Mouse (Mus musculus) adrenal gland, postnatal 10 days (tissue): ENCODE data around the gene Clpb. TPM values are rescaled to one million over a fixed set of nuclear protein-coding genes. Genes with fewer than 3 reads are reported as not detected.

ENCODE experiments used
- DNase-seq: peaks from one replicate; pipeline ENCODE4 v3.0.0; 2021; ENCODE audit warnings: mixed read lengths
- total RNA-seq, 2 experiments: library from RNA; stranded (reverse); gene quantifications; 2 replicates each; pipeline ENCODE4 v1.2.3; 2021

Clpb gene
- total RNA-seq, 2 experiments from 2014 or later = 80.4 to 85.2 TPM

DNA sequence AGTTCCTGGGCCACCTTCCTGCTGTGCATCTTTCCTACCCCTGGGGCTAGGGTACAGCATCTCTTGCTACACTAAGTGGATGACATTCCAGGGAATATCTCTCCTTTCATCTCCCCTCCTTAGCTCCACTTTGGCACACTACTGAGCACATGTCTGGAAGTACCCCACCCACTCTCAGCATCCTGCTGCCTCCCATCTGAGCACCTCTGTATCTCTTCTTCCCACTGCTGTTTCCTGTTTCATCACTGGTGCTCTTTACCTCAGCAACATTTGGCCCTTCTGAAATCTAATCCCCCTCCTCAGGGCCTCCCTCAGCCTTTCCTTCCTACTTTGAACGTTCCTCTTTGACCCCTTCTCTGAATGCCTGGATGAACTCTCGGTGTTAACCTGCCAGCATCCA is 63.5 kb downstream of the Clpb start:
- no peak for DNase-seq

DNA sequence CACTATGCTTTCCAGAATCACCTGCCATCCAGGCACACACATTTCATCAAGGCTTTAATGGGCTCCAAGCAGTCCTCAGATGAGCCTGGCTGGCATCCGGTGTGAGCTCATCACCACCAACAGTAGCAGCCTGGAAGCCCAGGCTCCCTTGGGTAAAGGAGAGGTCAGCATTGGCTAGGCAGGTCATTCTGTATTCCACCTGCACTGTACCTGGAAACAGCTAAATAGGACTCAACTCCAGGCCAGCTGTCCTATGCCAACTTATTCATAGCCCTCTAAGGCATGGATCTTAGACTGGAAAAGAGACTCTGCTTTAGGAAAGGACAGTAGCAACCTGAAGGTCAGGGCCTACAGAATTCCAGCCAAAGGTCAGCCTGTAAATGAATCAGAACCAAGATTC is 68.7 kb downstream of the Clpb start:
- peak; percentile 22 for DNase-seq

DNA sequence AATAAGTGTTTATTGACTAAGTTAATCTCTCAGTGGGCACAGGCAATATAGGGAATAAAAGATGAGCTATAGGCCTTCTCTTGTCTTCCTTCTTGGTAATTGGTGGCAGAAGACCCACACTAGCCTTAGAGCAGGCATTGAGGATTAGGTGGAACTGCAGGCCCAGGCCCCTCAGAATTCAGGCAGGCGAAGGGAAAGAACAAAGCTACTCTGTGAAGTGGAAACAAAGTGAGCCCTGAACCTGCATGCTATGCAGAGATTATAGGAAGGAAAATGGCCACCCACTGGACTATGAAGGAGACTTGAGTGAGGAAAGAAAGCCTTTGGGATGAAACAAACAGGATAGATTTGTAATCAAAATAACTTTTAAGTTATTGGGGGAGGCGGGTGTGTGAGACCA is 69.6 kb downstream of the Clpb start:
- no peak for DNase-seq

DNA sequence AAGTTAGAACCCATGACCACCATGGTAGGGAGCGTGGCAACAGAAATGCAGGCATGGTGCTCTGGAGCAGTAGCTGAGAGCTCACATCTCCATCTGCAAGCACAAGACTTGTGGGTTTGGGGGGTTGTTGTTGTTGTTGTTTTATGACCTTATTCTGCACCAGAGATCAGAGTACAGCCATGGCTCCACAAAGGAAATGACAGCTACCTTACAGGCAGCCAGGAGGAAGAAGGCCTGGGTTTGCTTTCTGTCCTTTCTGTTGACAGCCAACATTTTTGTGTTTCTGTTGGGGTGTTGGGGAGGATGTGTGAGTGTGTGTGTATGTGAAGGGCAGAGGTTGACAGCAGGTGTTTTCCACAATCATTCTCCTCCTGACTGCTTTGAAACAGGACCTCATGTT is 71.9 kb downstream of the Clpb start:
- DNase-seq = no peak

DNA sequence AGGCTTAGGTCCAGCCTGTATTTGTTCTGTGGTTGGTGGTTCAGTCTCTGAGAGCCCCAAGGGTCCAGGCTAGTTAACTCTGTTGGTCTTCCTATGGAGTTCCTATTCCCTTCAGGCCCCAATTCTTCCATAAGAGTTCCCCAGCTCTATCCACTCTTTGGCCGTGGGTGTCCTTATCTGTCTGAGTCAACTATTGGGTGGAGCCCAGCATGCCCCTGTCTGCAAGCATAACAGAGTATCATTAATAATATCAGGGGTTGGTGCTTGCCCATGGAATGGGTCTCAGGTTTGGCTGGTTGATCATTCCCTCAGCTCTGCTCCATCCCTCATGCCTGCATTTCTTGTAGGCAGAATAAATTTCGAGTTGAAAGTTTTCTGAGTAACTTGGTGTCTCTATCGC is 74.3 kb downstream of the Clpb start:
- DNase-seq = no peak

DNA sequence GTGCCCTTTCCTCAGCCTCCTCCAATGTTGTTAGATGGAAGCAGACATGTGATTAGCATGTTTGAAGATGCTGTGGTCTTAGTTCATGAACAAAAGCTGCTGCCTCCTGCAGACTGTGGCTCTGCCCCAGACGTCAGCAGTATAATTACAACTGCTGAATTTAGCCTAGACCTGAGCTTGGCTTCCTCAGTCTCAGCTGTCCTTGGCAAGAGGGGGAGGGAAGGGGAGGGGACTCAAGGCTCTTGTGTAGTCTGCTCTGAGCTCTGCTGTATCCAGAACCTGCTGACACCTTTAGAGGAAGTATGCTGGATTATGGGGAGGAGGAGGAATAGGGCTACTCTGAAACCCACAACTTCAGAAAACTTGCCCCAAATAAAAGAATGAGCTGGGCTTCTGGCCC is 76.2 kb downstream of the Clpb start:
- DNase-seq = peak; percentile 64

DNA sequence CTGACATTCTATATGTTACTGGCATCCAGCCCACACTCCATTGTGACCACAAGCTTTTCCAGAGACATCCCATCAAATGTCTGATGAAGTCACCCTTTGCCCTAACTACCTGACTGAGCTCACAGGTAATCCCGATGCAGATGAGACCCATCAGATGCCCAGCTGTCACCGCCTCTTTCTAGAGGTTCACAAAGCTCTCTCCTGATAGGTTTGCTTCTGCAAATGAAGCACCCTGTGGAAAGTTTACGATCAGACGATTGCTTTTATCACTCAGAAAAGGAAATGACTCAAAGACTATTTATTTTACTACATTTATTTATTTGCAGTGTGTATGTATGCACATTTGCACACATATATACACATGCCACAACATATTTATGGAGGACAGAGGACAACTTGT is 80.1 kb downstream of the Clpb start:
- DNase-seq = no peak

DNA sequence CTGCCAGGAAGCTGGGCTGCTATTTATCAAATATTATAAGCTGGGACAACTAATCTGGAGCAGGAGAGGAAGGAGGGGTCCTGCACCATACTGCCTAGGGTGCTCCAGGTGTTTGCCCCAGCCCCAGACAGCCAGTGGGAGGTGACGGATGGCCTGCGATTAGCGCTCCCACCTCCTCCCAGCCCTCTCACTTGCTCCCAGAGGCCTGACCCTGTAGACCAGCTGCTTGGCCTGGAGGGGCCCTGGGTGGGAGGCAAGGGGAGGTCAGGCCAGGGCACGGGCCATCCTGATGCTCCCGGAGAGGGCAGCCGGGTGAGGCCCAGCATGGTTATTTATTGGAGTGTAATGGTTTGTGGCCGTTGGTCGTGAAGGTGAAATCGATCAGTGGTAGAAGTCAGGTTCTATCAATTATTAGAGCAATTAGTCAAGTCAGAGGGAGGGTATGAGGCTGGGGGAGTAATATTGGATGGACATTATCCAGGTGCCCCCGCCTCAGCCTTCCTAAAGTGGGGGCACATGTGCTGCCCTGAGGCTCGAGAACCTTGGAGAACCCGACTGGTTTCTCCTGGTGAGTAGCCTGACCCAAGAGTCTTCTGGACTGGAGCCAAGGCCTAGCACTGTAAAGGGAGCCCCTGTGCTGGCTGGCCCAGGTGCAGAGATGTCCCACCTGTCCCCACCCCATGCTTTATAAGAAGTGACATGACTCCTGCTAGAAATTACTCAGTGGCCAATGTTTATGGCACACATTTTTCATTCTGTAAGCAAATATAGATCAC is 83.3 kb downstream of the Clpb start:
- no peak for DNase-seq

DNA sequence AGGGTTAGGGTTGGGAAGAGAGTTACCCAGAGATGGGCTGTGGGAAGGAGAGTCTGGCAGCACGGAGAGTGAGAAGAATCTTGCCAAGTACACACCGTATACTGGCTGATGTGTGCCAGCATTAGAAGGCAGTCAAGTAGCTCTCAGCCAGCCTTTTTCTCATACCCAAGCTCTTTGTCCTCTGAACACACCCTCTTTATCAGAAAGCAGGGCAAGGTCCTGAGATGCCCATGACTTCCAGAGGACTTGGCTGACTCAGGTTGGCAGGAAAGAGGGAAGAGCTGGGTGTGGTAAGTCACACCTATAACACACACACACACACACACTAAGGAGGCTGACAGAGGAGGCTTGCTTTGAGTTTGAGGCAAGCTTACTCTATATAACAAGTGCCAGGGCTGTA is 86.8 kb downstream of the Clpb start:
- no peak for DNase-seq

DNA sequence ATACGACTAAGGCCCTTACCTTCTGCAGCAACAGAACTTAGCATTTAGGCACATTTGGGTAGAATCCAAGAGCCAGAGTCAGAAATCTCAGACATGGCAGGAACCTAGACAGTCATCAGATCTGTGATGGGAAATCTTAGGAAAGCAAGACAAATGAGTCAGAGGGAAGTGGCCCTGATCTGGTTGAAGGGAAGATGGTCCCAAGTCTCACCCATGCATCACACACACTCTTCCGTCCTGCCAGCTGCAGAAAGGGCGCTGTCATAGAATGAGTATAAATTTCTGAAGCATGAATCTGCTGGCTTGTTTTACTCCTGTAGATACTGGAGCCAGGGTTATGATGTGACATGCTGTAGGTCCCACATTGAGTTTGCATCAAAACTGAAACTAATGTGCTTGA is 88.9 kb downstream of the Clpb start:
- DNase-seq = no peak

DNA sequence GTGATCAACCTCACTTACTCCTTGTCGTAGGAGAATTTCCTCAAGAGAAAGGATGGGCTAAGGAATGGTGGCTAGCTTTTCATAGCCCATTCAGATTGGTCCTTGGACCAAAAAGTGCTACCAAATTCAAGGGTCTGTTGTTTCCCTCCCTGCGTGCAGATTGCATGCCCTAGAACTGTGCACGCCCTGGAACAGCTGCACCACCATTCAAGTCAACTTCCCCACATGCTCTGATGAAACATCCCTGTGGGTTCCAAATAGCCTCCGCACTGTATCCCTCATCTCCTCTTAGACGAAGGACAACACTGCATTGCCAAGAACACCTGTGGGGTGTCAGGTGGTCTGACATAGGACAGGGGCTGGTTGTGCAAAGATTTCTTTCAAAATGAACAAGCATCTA is 90.1 kb downstream of the Clpb start:
- no peak for DNase-seq

DNA sequence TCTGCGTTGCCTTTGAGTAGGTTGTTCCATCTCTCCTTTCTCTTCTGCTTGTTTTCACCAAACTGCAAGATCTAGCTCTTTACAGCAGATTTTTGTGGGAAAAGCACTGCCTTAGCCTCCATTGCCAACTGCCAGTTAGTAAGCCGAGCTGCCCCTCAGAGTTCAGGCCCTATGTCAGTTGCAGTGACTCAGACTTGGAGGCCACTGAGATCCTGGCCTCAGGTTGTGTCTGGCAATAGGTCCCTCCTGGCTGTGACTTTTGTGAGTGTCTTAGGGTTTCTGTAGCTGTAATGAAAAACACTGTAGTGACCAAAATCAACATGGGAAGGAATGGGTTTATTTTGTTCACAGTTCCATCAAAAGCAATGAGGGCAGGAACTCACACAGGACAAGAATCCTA is 91.0 kb downstream of the Clpb start:
- no peak for DNase-seq

DNA sequence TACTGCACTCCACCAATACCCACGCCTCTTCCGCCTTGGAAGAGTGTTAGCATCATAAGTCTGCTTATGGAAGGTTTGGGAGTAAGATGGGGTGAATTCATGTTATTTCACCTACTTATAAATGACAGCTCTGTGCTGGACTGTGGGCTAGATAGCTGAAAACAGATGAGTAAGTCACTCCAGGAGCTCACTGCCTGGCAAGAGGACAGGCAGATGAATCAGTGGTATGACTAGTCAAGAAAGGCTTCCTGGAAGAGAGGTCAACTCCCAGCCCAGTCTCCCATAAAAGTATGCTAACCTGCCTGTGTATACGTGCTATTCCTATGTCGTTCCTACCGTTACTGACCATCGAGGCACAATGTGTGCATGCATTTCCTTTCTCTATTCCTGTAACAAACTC is 91.9 kb downstream of the Clpb start:
- no peak for DNase-seq

DNA sequence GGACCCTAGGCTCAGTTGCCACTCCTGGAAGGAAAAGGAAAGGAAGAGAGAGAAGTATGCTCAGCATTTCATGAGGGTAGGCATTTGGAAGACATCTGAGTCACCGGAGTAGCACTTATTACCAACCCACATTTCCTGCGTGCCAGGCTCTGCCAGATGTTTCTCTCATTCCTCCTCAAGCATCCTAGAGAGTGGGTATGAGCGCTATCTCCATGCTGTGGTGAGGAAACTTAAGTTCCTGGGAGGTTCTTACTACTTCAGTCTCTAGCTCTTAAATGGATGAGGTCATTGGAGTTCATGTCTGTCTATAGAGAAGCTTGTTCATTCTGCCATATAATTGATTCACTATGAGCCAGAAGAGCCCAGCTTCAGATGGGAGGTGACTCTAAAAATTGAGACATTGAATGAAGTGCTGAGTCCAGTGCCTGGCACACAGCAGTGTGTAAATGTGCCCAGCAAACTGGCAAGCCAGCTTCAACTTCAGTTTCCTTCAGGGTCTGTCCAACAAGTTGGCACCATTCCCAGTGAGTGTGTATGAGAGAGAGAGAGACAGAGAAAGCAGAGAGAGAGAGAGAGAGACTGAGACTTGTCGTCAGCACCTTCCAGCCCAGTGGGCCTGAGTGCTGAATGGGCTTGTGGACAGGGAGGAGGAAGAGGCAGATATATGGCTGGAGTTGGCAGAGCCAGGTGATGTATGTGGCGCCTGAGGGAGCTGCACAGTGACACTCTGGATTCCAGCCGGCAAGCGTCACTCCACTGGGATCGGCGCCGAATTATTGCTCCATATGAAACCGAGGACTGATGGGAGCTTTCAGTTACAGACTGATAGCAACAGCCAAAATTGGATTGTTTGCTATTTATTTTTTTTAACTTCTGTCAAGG is 98.7 kb downstream of the Clpb start:
- DNase-seq = peak; percentile 67

DNA sequence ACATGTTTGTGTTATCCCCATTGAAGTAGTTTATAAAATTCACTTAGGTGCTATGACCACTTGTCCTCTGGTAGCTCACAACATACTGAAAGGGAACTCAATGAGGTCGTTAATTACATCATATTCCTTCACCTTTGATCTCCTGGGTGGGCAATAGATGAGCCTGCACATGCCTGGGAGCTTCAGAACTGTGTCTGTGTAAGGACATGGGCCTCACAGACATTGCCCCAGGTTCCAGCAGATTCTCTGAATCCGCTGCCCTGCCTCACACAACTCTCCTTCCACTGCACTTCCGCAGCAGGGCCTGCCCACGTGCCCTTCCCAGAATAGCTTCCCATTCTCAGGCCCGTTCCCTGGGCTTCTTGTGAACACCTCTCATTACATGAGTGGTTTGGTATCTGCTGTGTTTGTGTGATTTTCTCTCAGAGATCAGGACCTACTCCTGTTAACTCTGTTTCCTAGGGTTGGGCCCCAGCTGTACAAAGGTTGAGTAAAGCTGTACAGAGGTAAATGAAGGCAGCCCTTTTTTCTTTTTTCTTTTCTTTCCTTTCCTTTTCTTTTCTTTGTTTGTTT is 104.0 kb downstream of the Clpb start:
- DNase-seq = no peak

DNA sequence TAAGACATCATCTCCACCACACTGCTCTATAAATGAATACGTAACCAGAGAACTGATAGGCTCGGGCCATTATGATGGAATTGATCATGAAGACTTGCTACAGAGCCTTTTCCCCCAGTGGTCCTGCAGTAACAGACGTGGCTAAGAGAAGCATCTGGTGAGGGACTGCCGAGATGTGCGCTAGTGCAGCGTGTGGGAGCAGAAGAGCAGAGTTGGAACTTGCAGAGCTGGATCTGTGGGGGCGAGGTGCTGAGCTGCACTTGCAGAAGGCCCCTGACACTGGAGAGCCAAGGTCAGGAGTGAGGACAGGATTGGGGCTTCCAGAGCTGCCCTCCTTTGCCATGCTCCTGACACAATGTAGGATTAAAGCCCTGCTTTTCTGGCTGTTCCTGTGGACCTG is 106.6 kb downstream of the Clpb start:
- DNase-seq = no peak

DNA sequence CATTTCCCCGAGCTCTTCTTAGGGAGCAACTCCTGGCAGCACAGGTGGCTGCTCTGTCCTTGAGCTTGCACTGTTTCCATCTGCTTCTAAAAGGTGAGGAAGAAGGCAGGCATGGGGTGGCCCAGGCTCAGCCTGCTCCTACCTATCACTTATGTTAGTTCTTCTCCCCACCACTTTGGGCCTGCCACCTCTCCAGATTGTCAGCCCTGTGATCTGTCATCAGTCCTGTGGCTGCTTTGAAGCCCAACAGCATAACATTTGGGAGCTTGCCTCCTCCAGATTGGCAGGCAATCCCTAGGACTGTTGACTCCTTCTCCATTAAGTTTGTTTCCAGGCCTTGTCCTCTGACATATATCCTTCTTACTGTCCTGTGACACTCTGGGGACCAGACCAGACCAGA is 108.2 kb downstream of the Clpb start:
- DNase-seq = no peak

DNA sequence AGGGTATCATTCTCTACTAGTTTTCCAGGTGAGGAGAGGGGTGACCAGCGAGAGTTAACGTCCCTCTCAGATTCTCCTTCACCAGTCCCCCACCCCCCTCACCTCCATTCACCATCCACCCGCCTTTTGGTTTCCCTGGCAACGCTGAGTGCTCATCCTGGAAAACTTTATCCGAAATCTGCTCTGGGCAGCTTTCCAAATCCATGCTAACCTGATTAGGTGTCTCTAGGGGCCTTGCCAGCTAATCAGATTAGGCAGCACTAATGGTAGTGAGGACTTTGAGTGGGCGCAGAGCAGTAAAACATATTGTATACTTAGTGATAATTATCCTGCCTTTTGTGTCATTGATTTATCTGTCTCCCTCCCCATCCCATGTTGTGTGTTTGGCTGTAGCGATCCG is 109.3 kb downstream of the Clpb start:
- peak; percentile 50 for DNase-seq

DNA sequence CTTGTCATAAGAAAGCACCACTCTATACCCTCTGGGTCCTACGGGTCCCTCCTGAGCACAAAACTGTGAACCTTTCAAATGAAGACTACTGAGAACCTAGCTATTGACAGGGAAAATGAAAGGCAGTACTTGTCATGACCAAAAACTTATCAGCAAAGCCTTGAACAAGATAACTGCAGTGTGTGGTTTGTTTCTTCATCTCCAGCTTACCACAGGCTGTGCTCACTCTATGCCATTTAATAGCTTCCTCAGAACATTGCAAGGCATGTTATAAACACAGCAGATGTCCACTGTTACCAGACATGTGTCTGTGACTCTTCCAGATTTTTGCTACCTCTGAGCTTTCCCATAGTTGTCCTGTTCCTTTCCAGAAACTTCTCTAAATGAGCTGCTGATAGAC is 113.6 kb downstream of the Clpb start:
- no peak for DNase-seq

DNA sequence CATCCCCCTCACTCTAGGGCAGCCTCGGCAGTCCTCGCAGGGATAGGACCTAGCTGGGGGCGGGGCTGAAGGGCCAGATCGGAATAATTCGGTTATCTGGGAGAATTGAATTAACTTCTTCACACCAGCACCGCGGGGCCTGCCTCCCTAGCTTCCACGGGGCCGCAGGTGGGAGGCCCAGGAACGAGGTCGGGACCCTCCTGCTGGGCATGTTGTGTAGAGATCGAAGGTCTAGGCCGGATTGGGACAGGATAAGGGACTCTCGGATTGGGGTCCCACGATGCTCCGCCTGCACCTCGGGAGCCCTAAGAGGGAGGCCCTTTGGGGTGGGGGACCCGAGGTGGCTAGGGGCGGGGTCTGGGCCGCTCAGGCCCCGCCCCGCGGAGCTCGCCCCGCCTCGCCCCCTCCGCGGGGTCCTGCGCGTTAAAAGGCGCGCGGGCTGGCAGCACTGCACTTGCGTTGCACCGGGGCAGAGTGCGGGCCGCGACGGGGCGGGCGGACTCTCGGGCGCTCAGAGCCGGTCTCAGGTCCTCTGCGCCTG is 154.5 kb downstream of the Clpb start, which contains the start of gene Phox2a:
Gene Phox2a (plus strand): TSS at position 453 of the 541 bp plus-strand sequence.
- peak; percentile 64 for DNase-seq

DNA sequence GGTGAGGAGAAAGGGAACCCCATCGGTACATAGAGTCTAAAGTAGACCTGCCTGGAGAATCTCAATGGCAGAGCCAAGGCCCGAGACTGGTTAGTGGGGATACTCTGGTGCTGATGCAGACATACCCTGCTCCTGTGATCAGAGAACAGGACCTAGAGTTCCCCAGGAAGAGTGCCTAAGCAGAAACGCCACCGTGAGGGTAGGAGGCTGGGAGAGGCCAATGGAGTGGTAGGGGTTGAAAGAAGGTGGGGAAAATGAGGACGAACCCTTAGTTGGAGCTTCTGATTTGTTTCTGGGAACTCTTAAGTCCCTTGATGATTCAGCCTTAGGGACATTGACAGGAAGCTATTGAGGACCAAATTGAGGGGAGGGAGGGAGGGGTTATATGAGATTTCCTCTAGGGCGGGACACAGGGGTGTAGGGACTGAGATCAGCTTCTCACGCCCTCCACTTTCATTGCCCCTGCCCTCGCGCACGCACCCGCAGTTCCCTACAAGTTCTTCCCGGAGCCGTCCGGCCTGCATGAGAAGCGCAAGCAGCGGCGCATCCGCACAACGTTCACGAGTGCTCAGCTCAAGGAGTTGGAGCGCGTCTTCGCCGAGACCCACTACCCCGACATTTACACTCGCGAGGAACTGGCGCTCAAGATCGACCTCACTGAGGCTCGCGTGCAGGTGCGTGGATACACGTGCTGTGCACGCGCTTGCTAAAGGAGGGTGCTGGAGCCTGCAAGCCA is 157.0 kb downstream of the Clpb start:
- DNase-seq = peak; percentile 33
